Mouse (Mus musculus): Measurements from ENCODE around the gene Zfp628. TPM values are rescaled to one million over a fixed set of nuclear protein-coding genes. Genes with fewer than 3 reads are reported as not detected.

Zfp628 gene
- polyA plus RNA-seq, 1 experiment from 2014 or later: 4.3 TPM

- WGBS: 62% methylated on average over 8 of the region's 8 CpGs
- H3K9me3 ChIP-seq (replicated peaks): no peaks in the 10 kb centered on the region
- H3K4me1 ChIP-seq: peaks cover 38% of the 10 kb centered on the region
- H3K27me3 ChIP-seq: no peaks in the 10 kb centered on the region
- no peak overlapping the region for H3K4me3 ChIP-seq
- no peak for ATAC-seq
- no peak overlapping the region for H3K9ac ChIP-seq
- no peaks in the 10 kb centered on the region for H3K36me3 ChIP-seq (ENCODE audit: poor library complexity, severe bottlenecking)
- H3K27ac ChIP-seq: no peak overlapping the region
- H3K4me2 ChIP-seq: no peak overlapping the region
These were observed 12.7 kb downstream of the Zfp628 start for GRCm38 (mm10) chr7:4927711-4928110.

GRCm38 (mm10) chr7:4928323-4928722, 13.3 kb downstream of the Zfp628 start:
- Histone ChIP-seq H3K4me2 (no peak overlapping the region), H3K27me3 (no peaks in the 10 kb centered on the region), H3K9ac (no peak overlapping the region), H3K4me1 (peaks cover 32% of the 10 kb centered on the region), H3K4me3 (no peak overlapping the region), H3K27ac (no peak overlapping the region), H3K36me3 (ENCODE audit: poor library complexity, severe bottlenecking) (no peaks in the 10 kb centered on the region), H3K9me3 (replicated peaks) (no peaks in the 10 kb centered on the region)
- no peak for ATAC-seq
- 82% methylated on average over 17 of the region's 17 CpGs for WGBS

GRCm38 (mm10) chr7:4933103-4933502, 18.1 kb downstream of the Zfp628 start:
- no peak overlapping the region for H3K4me3 ChIP-seq
- H3K4me1 ChIP-seq: no peaks in the 10 kb centered on the region
- no peak for ATAC-seq
- WGBS: 85% methylated on average over 12 of the region's 12 CpGs
- no peak overlapping the region for H3K27ac ChIP-seq
- no peaks in the 10 kb centered on the region; the same call in 1 of the 2 replicates for H3K9me3 ChIP-seq (replicated peaks)
- no peaks in the 10 kb centered on the region for H3K36me3 ChIP-seq (ENCODE audit: poor library complexity, severe bottlenecking)
- H3K4me2 ChIP-seq: no peak overlapping the region
- no peaks in the 10 kb centered on the region for H3K27me3 ChIP-seq
- H3K9ac ChIP-seq: no peak overlapping the region

- H3K4me2 ChIP-seq: no peak overlapping the region
These were observed 19.3 kb downstream of the Zfp628 start for GRCm38 (mm10) chr7:4934160-4934914.

GRCm38 (mm10) chr7:4936832-4937231, 21.8 kb downstream of the Zfp628 start:
- Histone ChIP-seq H3K9ac (no peak overlapping the region), H3K4me3 (no peak overlapping the region), H3K9me3 (replicated peaks) (no peaks in the 10 kb centered on the region; the same call in 1 of the 2 replicates), H3K4me2 (no peak overlapping the region), H3K27ac (no peak overlapping the region), H3K27me3 (no peaks in the 10 kb centered on the region), H3K36me3 (ENCODE audit: poor library complexity, severe bottlenecking) (no peaks in the 10 kb centered on the region), H3K4me1 (no peaks in the 10 kb centered on the region)
- 82% methylated on average over 10 of the region's 10 CpGs for WGBS
- ATAC-seq: no peak

More at GRCm38 (mm10) chr7:4934160-4934914, 19.3 kb downstream of the Zfp628 start:
- H3K9ac ChIP-seq: no peak overlapping the region
- no peaks in the 10 kb centered on the region for H3K36me3 ChIP-seq (ENCODE audit: poor library complexity, severe bottlenecking)
- no peaks in the 10 kb centered on the region; the same call in 1 of the 2 replicates for H3K9me3 ChIP-seq (replicated peaks)
- H3K27ac ChIP-seq: no peak overlapping the region
- no peaks in the 10 kb centered on the region for H3K27me3 ChIP-seq
- H3K4me3 ChIP-seq: no peak overlapping the region
- no peaks in the 10 kb centered on the region for H3K4me1 ChIP-seq
- no peak for ATAC-seq
- 84% methylated on average over 4 of the region's 4 CpGs for WGBS

GRCm38 (mm10) chr7:4937392-4937791, 22.4 kb downstream of the Zfp628 start:
- H3K9ac ChIP-seq: no peak overlapping the region
- H3K36me3 ChIP-seq (ENCODE audit: poor library complexity, severe bottlenecking): no peaks in the 10 kb centered on the region
- 79% methylated on average over 11 of the region's 11 CpGs for WGBS
- no peak for ATAC-seq
- H3K4me3 ChIP-seq: no peak overlapping the region
- no peaks in the 10 kb centered on the region for H3K27me3 ChIP-seq
- no peaks in the 10 kb centered on the region for H3K4me1 ChIP-seq
- no peak overlapping the region for H3K27ac ChIP-seq
- no peak overlapping the region for H3K4me2 ChIP-seq
- H3K9me3 ChIP-seq (replicated peaks): no peaks in the 10 kb centered on the region; the same call in 1 of the 2 replicates

- 0 out of 2 replicates have a peak, but pooled peaks have one; percentile 26 for ATAC-seq
- H3K4me1 ChIP-seq: no peaks in the 10 kb centered on the region
- H3K4me3 ChIP-seq: no peak overlapping the region
- no peak overlapping the region for H3K4me2 ChIP-seq
- WGBS: 44% methylated on average over 2 of the region's 2 CpGs
- H3K27ac ChIP-seq: no peak overlapping the region
- H3K27me3 ChIP-seq: no peaks in the 10 kb centered on the region
- no peaks in the 10 kb centered on the region for H3K36me3 ChIP-seq (ENCODE audit: poor library complexity, severe bottlenecking)
- no peaks in the 10 kb centered on the region; the same call in 1 of the 2 replicates for H3K9me3 ChIP-seq (replicated peaks)
- H3K9ac ChIP-seq: no peak overlapping the region
These were observed 23.4 kb downstream of the Zfp628 start for GRCm38 (mm10) chr7:4938456-4938855.

GRCm38 (mm10) chr7:4940068-4940479, 25.1 kb downstream of the Zfp628 start:
- Histone ChIP-seq H3K4me3 (no peak overlapping the region), H3K27me3 (no peaks in the 10 kb centered on the region), H3K9ac (no peak overlapping the region), H3K4me1 (no peaks in the 10 kb centered on the region), H3K27ac (no peak overlapping the region), H3K9me3 (replicated peaks) (no peaks in the 10 kb centered on the region), H3K4me2 (no peak overlapping the region), H3K36me3 (ENCODE audit: poor library complexity, severe bottlenecking) (no peaks in the 10 kb centered on the region)
- WGBS: 20% methylated on average over 9 of the region's 9 CpGs
- ATAC-seq: peak; percentile 55; the same call in 1 of the 2 replicates

- H3K27ac ChIP-seq: no peak overlapping the region
- no peaks in the 10 kb centered on the region for H3K36me3 ChIP-seq (ENCODE audit: poor library complexity, severe bottlenecking)
- H3K9ac ChIP-seq: no peak overlapping the region
- H3K4me2 ChIP-seq: no peak overlapping the region
- H3K4me1 ChIP-seq: no peaks in the 10 kb centered on the region
- H3K9me3 ChIP-seq (replicated peaks): no peaks in the 10 kb centered on the region
- no peak overlapping the region for H3K4me3 ChIP-seq
- ATAC-seq: no peak
- 58% methylated on average over 5 of the region's 5 CpGs for WGBS
- no peaks in the 10 kb centered on the region for H3K27me3 ChIP-seq
These were observed 27.7 kb downstream of the Zfp628 start for GRCm38 (mm10) chr7:4942673-4943072.

- H3K4me1 ChIP-seq: no peaks in the 10 kb centered on the region
- WGBS: 18% methylated on average over 15 of the region's 15 CpGs
- no peaks in the 10 kb centered on the region for H3K27me3 ChIP-seq
- no peaks in the 10 kb centered on the region for H3K9me3 ChIP-seq (replicated peaks)
- no peak overlapping the region for H3K9ac ChIP-seq
- ATAC-seq: peak; percentile 85
- no peaks in the 10 kb centered on the region for H3K36me3 ChIP-seq (ENCODE audit: poor library complexity, severe bottlenecking)
- H3K4me3 ChIP-seq: peak overlapping the region; percentile 26
- peak overlapping the region; percentile 49 for H3K4me2 ChIP-seq
- no peak overlapping the region for H3K27ac ChIP-seq
These were observed 28.3 kb downstream of the Zfp628 start for GRCm38 (mm10) chr7:4943223-4943815.

GRCm38 (mm10) chr7:4947855-4948254, 32.8 kb downstream of the Zfp628 start:
- no peak for ATAC-seq
- WGBS: 70% methylated on average over 2 of the region's 2 CpGs

GRCm38 (mm10) chr7:4948386-4948785, 33.4 kb downstream of the Zfp628 start:
- no peak overlapping the region for H3K4me2 ChIP-seq
- H3K9ac ChIP-seq: no peak overlapping the region
- no peak overlapping the region for H3K4me3 ChIP-seq
- no peaks in the 10 kb centered on the region for H3K9me3 ChIP-seq (replicated peaks)
- H3K4me1 ChIP-seq: no peaks in the 10 kb centered on the region
- H3K27me3 ChIP-seq: no peaks in the 10 kb centered on the region
- no peaks in the 10 kb centered on the region for H3K36me3 ChIP-seq (ENCODE audit: poor library complexity, severe bottlenecking)
- no peak overlapping the region for H3K27ac ChIP-seq
- 88% methylated on average over 6 of the region's 6 CpGs for WGBS
- no peak for ATAC-seq

More at GRCm38 (mm10) chr7:4947855-4948254, 32.8 kb downstream of the Zfp628 start:
- H3K4me1 ChIP-seq: no peaks in the 10 kb centered on the region
- no peak overlapping the region for H3K4me3 ChIP-seq
- no peaks in the 10 kb centered on the region for H3K27me3 ChIP-seq
- no peaks in the 10 kb centered on the region for H3K36me3 ChIP-seq (ENCODE audit: poor library complexity, severe bottlenecking)
- H3K4me2 ChIP-seq: no peak overlapping the region
- no peak overlapping the region for H3K27ac ChIP-seq
- no peaks in the 10 kb centered on the region for H3K9me3 ChIP-seq (replicated peaks)
- H3K9ac ChIP-seq: no peak overlapping the region

Measured in forebrain, embryonic 13.5 days (tissue).